Mouse (Mus musculus) liver, adult (tissue): ENCODE measurements around the gene Spg7.

ENCODE experiments used
- GATA4 ChIP-seq: IDR thresholded peaks from 2 replicates; pipeline ENCODE4 v1.6.1; 2014; ENCODE audit warnings: mild to moderate bottlenecking, low read length; ENCODE audit not compliant: insufficient replicate concordance

Gene Spg7

GRCm38 (mm10) chr8:123038351-123038750, 24.4 kb upstream of the Spg7 start:
- no peak for TF ChIP-seq GATA4

DNA sequence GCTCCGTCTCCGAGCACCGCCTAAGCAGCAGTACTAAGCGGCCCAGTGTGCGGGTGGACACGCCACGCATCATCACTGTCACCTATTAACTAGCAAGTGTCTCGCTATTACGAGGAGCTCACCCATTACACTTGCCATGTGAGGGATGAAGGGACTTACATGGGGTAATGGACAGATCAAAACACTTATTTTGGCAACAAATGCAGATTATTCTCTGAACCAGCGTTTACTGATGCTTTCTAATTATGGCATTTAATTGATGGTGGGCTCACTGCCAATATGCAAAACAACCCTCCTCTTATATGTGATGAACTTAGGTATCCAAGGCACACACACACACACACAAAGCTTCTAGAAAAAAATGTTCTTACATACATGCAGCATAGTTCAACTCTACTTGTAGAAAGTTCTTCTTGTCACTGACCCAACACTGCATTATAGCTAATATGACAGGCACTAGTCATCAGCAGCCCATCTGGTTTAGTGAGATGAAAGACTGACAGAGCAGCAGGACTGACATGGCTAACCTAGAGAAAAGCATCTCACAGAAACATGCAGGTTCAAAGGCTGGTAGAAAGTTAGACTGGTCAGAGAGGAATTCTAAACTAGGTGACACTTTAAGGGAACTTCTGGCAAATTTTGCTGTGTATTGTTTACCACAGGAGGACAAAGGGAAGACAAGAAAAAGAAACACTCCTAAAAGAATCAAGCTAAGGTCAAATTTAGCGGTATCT, 23.2 kb upstream of the Spg7 start:
- TF ChIP-seq GATA4 = no peak

DNA sequence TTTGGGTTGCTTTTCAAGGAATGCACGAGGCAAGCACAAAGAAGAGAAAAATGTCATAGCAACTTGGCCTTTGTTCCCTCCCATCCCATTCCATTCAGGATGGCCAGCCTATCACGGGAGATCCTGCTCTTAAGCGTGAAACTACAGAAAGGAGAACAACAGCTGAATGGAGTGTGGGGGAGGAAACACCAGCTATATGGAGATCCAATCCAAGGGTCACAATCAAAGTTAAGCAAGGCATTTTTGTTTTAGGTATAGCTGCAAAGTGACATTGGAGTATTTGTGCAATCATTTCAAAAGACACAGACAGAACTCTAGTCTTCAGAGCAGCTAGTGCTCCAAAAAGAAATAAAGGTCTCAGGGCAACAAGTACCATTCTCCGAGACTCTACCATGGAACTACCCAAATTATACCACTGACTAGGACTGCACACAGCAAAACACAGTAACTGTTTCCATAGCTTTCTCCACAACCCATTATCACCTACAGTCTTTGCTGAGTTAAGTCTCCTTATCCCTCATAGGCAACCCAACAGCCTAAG, 22.6 kb upstream of the Spg7 start:
- no peak for TF ChIP-seq GATA4

- no peak for TF ChIP-seq GATA4
Measured at GRCm38 (mm10) chr8:123041008-123041773, 21.6 kb upstream of the Spg7 start.

DNA sequence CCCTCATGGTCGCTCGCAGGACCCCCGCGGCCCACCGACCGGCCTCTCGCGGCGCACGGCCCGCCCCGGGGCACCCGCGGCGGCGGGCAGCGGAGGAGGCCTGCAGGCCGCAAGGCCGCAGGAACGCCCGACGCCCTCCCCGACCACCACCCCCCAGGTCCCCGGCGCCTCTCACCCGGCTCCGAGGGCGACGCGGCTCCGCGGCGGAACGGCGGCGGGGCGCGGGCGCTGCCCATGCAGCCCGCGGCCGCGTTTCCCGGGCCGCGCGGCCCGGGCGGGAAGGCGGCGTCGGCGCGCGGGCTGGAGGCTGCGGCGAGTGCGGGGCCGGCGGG, 21.0 kb upstream of the Spg7 start:
- TF ChIP-seq GATA4 = no peak

- peak; percentile 58; the same call in 1 of the 2 replicates for TF ChIP-seq GATA4
Measured at GRCm38 (mm10) chr8:123042158-123042973, 20.4 kb upstream of the Spg7 start, which contains the start of gene Ankrd11. TSS of gene Ankrd11 (minus strand) at chr8:123042277.

DNA sequence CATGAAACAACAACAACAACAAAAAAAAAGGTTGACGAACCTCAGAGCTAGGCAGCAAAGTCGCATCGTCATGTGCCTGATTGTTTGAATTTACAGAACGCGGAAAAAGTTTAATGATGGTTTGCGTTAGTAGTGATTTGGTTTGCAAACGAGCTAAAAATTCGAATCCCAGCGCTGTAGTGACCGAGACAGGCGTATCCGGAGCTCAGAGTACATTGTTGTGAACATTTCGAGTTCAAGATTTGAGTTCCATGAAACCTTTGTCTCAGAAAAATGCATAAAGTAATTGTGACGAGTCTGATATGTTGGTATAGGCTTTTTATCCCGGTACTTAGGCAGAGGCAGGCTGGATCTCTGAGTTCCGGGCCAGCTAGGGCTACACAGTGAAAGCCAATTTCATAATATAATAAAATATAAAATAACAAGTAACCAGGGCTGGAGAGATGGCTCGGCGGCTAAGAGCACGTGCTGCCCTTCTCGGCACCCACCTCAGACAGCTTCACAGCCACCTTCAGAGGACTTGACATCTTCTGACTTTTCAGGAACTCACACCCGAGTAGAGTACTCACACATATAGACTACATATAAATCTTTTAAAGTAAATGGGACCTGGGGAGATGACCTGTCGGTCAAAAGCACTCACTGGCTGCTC, 19.6 kb upstream of the Spg7 start:
- TF ChIP-seq GATA4 = no peak

DNA sequence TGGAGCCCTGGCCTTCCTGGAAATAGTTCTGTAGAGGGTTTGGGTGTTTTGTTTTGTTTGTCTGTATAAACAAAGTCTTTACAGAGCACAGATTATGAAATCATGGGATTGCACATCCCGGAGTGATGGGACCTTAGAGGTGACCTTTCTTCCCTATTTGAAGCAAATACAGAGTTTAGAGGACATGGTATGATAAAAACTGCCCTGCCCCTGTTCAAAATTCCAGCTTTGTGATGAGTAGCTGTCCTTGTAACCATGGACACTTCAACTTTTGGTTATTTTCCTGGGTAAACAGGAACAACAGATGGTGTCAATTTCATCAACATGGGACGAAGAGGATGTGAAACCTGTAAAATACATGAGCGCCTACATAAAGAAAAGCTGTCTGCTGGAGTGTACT, 18.8 kb upstream of the Spg7 start:
- 0 out of 2 replicates have a peak, but pooled peaks have one; percentile 25 for TF ChIP-seq GATA4

- TF ChIP-seq GATA4 = no peak
Measured at GRCm38 (mm10) chr8:123046706-123047105, 16.0 kb upstream of the Spg7 start.

DNA sequence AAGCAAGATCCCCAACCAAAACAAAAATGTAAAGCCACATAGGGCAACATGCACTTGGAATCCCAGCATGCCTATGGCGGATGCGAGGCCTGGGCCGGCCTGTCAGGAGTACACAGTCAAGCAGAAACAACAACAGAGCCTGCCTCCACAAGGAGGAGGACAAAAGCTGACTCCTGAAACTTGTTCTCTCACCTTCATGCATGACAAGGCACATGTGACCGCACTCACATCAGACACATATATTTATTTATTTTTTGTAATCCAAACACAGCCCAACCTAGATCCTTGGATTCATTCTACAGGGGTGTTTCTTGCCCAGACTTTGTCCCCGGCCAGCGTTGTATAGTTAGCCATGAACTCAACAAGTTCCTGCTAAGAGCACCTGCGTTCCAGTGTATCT, 14.9 kb upstream of the Spg7 start:
- no peak for TF ChIP-seq GATA4

DNA sequence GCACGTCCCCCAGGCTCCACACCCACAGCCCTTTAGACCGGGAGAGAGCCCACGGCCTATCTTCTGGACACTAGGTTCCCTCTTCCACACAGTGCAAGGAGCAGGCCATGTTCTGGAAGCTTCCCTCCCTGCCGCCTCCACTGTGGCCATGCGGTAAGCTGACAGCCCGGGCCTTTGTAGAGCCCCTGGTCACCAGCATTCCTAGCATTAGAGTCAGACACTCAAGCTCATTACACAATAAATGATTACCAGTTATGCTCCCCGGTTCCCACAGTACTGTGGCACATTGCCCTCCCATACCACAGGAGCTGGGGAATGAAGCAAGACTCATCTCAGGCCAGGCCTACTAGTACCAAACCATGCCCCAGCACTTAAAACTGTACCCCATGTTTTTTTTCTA, 14.3 kb upstream of the Spg7 start:
- no peak for TF ChIP-seq GATA4

DNA sequence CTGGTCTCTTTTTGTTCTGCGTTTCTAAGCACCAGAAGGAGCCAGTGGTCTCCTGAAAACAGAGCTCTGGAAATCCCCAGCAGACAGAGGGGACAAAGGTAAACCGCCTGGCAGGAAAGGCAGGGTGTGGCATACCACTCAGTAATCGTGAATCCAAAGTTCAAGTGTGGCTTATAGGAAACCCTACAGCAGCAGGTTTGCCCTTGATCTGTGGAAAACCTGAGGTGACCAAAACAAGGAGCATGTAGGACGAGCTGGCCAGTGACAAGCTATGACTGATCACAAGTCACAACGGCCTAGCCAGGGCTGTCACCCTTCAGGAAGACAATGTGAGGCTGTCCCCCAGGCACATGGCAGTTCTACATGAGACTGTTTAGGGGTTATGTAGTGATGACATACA, 11.3 kb upstream of the Spg7 start:
- TF ChIP-seq GATA4 = no peak

GRCm38 (mm10) chr8:123064072-123064471, 1.3 kb downstream of the Spg7 start:
- no peak for TF ChIP-seq GATA4

DNA sequence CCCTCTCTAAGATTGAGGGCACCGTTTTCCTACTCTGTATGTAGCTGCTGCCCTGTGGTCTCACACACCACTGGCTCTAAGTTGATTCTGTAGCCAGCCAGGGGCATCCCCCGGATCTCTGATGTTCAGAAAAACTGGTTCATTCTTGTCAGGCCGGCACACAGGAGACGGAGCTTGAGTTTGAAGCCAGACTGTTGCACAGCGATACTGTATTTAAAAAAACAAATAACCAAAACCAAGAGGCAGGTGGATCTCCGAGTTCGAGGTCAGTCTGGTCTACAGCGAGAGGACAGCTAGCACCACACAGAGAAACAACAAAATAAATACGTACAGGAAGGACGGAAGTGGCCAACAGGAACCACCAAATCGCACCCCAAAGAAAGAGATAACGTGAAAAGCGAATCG, 2.1 kb downstream of the Spg7 start:
- TF ChIP-seq GATA4 = no peak
